Mouse (Mus musculus) liver, embryonic 14.5 days (tissue): Measurements from ENCODE around the gene Tmcc1. TPM values are rescaled to one million over a fixed set of nuclear protein-coding genes. Genes with fewer than 3 reads are reported as not detected.

Source experiments
- ATAC-seq: fragments of 200-750 bp; cut with Nextera tagmentation; 2 replicates; pipeline ENCODE4 v1.8.0; 2017; ENCODE audit warnings: moderate number of reproducible peaks, mild to moderate bottlenecking, moderate library complexity; ENCODE audit not compliant: insufficient read depth
- DNase-seq, 3 experiments: peaks; one replicate each; pipeline ENCODE4 v3.0.0-alpha.2; 2012 to 2013; ENCODE audit warnings: low read depth in 3 of 3, low spot score in 3 of 3
- H3K27ac ChIP-seq: fragments of 300-500 bp; sonication (generic); 2 replicates; pipeline ENCODE4 v1.5.1; 2014; ENCODE audit warnings: moderate library complexity, mild to moderate bottlenecking, control low read depth, inconsistent platforms
- H3K27me3 ChIP-seq: fragments of 300-500 bp; sonication (generic); 2 replicates; pipeline ENCODE4 v1.6.1; 2014; ENCODE audit warnings: mild to moderate bottlenecking, low read length, moderate library complexity; ENCODE audit not compliant: control insufficient read depth, insufficient read depth
- H3K36me3 ChIP-seq: fragments of 300-500 bp; sonication (generic); replicated peaks from 2 replicates; pipeline ENCODE4 v1.6.1; 2014; ENCODE audit warnings: low read depth; ENCODE audit not compliant: control insufficient read depth, insufficient read depth
- H3K4me1 ChIP-seq, 2 experiments: fragments of 200-500 bp in 1 of 2; fragments of 300-500 bp in 1 of 2; sonication (generic) in 1 of 2; replicated peaks; 2 replicates each; pipeline ENCODE4 v1.6.1; 2012 to 2014; ENCODE audit warnings: antibody characterized with exemption in 1 of 2, inconsistent platforms in 1 of 2, low read length in 1 of 2; ENCODE audit not compliant: control insufficient read depth in 2 of 2, insufficient read depth in 2 of 2
- H3K4me2 ChIP-seq: fragments of 300-500 bp; sonication (generic); 2 replicates; pipeline ENCODE4 v1.6.1; 2014; ENCODE audit warnings: low read depth, mild to moderate bottlenecking, control low read depth, moderate library complexity
- H3K4me3 ChIP-seq, 2 experiments: fragments of 200-500 bp in 1 of 2; fragments of 300-500 bp in 1 of 2; sonication (generic) in 1 of 2; 2 replicates each; pipeline ENCODE4 v1.5.1; 2012 to 2014; ENCODE audit warnings: low read depth in 2 of 2, low read length in 2 of 2, mild to moderate bottlenecking in 2 of 2, control low read depth in 1 of 2, inconsistent platforms in 1 of 2, moderate library complexity in 1 of 2; ENCODE audit not compliant: insufficient read depth in 1 of 2
- H3K9ac ChIP-seq: fragments of 300-500 bp; sonication (generic); replicated peaks from 2 replicates; pipeline ENCODE4 v1.6.1; 2014; ENCODE audit warnings: mild to moderate bottlenecking, control low read depth, moderate library complexity
- H3K9me3 ChIP-seq: fragments of 300-500 bp; sonication (generic); 2 replicates; pipeline ENCODE4 v1.6.1; 2016; ENCODE audit warnings: low read length, mixed read lengths; ENCODE audit not compliant: control insufficient read depth
- CTCF ChIP-seq: IDR thresholded peaks from 2 replicates; pipeline ENCODE4 v1.5.1; 2016; ENCODE audit warnings: antibody characterized with exemption, low read depth, control low read depth
- EP300 ChIP-seq: IDR thresholded peaks from 2 replicates; pipeline ENCODE4 v1.6.1; 2016; ENCODE audit warnings: antibody characterized with exemption, low read depth
- WGBS: fragments of 180-500 bp; shearing (Covaris S2); extraction: QIAGEN DNeasy Blood & Tissue Kit; methylation state at CpG from one replicate; pipeline ENCODE4 v1.1.7; 2014; ENCODE audit not compliant: insufficient replicate concordance; 5-methylcytosine and 5-hydroxymethylcytosine counted together
- polyA plus RNA-seq, 2 experiments: library from polyadenylated mRNA; depleted of rRNA in 1 of 2; stranded (reverse) in 1 of 2; unstranded in 1 of 2; fragments of >200 nt; fragmentation: Nextera tagmentation in 1 of 2; extraction: Ambion mirVana in 1 of 2; gene quantifications; 2 replicates each; pipeline versions ENCODE4 v1.2.1 to v1.2.3; 2012 to 2014

Gene Tmcc1
- polyA plus RNA-seq, 2 experiments = 2.6 to 3.2 TPM

DNA sequence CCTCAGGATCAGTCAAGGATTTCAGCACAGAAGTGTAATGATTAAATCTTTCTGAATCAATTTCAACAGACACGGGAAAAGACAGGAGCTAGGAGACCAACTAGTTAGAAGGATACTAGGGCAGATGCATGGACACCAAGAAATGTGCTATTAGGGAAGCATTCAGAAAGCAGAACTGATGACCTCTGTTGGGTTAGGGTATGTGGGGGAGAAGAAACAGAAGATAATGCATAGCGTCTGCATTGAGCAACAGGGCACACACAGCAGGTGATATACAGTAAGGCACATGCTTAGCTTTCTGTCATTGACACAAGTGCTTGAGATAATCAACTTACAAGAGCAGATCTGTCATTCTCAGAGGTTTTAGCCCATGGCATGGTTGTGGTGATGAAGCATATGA lies 95.7 kb downstream of the Tmcc1 start:
- no peaks in the 10 kb centered on the region for H3K36me3 ChIP-seq
- H3K9ac ChIP-seq = no peak overlapping the region
- no peak for DNase-seq
- no peaks in the 10 kb centered on the region for H3K27me3 ChIP-seq
- no peak overlapping the region for H3K4me2 ChIP-seq
- no peak overlapping the region for H3K4me3 ChIP-seq
- ATAC-seq = no peak
- H3K9me3 ChIP-seq = no peaks in the 10 kb centered on the region
- H3K27ac ChIP-seq = no peak overlapping the region
- H3K4me1 ChIP-seq = peaks cover 0 to 2% of the 10 kb centered on the region in 2 experiments; a peak in 1 of 4 replicates
- 44% methylated on average over 2 of the region's 2 CpGs for WGBS
- TF ChIP-seq EP300 = no peak
- no peak for TF ChIP-seq CTCF

GRCm38 (mm10) chr6:116089402-116089801 lies 103.9 kb downstream of the Tmcc1 start:
- H3K27ac ChIP-seq = no peak overlapping the region
- no peaks in the 10 kb centered on the region for H3K9me3 ChIP-seq
- H3K4me1 ChIP-seq = peaks cover 0 to 3% of the 10 kb centered on the region in 2 experiments; a peak in 1 of 4 replicates
- TF ChIP-seq EP300 (no peak), CTCF (no peak)
- ATAC-seq = no peak
- no peak for DNase-seq
- no peak overlapping the region for H3K4me2 ChIP-seq
- H3K4me3 ChIP-seq = no peak overlapping the region
- no peaks in the 10 kb centered on the region for H3K27me3 ChIP-seq
- no peaks in the 10 kb centered on the region for H3K36me3 ChIP-seq
- H3K9ac ChIP-seq = no peak overlapping the region

- Histone ChIP-seq H3K4me1 (no peaks in the 10 kb centered on the region; a peak in 1 of 4 replicates), H3K27me3 (no peaks in the 10 kb centered on the region), H3K9ac (no peak overlapping the region), H3K9me3 (no peaks in the 10 kb centered on the region), H3K4me3 (no peak overlapping the region), H3K36me3 (no peaks in the 10 kb centered on the region), H3K4me2 (no peak overlapping the region), H3K27ac (no peak overlapping the region)
- ATAC-seq = 0 out of 2 replicates have a peak, but pooled peaks have one; percentile 26
- DNase-seq = peak in 1 of 3 experiments; percentile 32
- WGBS = 81% methylated on average over 1 of the region's 1 CpGs
- TF ChIP-seq CTCF = no peak
- TF ChIP-seq EP300 = no peak
These were observed 107.2 kb downstream of the Tmcc1 start for GRCm38 (mm10) chr6:116086036-116086435.

DNA sequence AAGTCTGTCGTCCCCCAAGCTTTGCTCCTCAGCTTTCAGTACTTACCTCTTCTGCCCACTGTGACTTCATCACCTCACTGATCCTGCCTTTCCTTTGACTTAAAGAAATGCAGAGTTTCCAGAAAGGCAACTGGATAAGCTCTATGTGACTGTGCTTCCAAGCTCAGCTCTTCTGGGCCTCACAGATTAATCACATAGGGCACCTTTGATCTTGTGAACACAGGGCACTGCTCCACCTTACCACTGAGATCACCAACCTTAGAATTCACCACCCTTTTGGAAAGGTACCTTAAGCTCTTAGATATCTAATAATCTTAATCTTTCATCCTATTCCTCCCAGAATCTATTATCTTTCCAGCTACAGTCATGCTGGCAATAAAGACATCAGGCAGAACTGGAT lies 111.0 kb downstream of the Tmcc1 start:
- TF ChIP-seq CTCF (no peak), EP300 (no peak)
- Histone ChIP-seq H3K27me3 (no peaks in the 10 kb centered on the region), H3K4me3 (no peak overlapping the region), H3K9me3 (no peaks in the 10 kb centered on the region), H3K9ac (no peak overlapping the region), H3K4me2 (no peak overlapping the region), H3K36me3 (no peaks in the 10 kb centered on the region), H3K27ac (no peak overlapping the region), H3K4me1 (no peaks in the 10 kb centered on the region; a peak in 1 of 4 replicates)
- 60% methylated on average over 1 of the region's 1 CpGs for WGBS
- DNase-seq (no peak), ATAC-seq (no peak)

DNA sequence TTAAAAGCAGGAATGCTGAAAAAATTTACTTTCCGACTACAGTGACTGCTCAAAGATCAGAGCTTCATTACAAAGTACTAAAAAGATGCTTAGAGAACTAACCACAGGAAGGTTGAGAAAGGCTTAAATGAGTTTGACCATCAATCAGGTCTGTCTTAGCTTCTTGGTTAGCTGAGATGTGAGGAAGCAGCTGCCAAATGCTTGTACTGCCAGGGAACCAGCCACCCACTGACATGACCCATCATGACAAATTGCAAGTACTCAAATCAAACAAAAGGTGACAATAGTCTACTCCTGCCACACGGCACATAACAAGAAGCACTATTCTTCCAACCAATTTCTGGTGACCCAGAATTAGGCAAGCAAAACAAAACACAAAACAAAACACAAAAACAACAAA lies 111.9 kb downstream of the Tmcc1 start:
- no peaks in the 10 kb centered on the region; a peak in 1 of 4 replicates for H3K4me1 ChIP-seq
- ATAC-seq (no peak), DNase-seq (no peak)
- TF ChIP-seq CTCF (no peak), EP300 (no peak)
- 53% methylated on average over 2 of the region's 2 CpGs for WGBS
- H3K4me3 ChIP-seq = no peak overlapping the region
- H3K36me3 ChIP-seq = no peaks in the 10 kb centered on the region
- H3K9me3 ChIP-seq = no peaks in the 10 kb centered on the region
- H3K4me2 ChIP-seq = no peak overlapping the region
- no peaks in the 10 kb centered on the region for H3K27me3 ChIP-seq
- no peak overlapping the region for H3K27ac ChIP-seq
- no peak overlapping the region for H3K9ac ChIP-seq
